Mouse (Mus musculus) G1E (cell line): ENCODE data around the gene Rplp2. TPM values are rescaled to one million over a fixed set of nuclear protein-coding genes. Genes with fewer than 3 reads are reported as not detected.
A peak's percentile ranks its signal among the peaks of the same experiment; 100 is the strongest.
"Not testable (repeated sequence)": the region's sequence is repeated elsewhere in the genome, so short reads cannot be mapped to it uniquely, and the experiment has no call there.

Experiments
- ATAC-seq: 2 replicates; pipeline ENCODE4 v1.8.0; 2016; ENCODE audit warnings: mild to moderate bottlenecking; ENCODE audit not compliant: insufficient number of reproducible peaks, poor library complexity, low FRiP score, severe bottlenecking; ENCODE audit errors: extremely low read depth
- DNase-seq: peaks from one replicate; pipeline ENCODE4 v3.0.0; 2012; ENCODE audit warnings: low spot score
- H3K27me3 ChIP-seq: 2 replicates; pipeline ENCODE4 v1.6.1; 2012; ENCODE audit warnings: mild to moderate bottlenecking, low read length, inconsistent platforms; ENCODE audit not compliant: insufficient read depth
- H3K36me3 ChIP-seq: replicated peaks from 2 replicates; pipeline ENCODE3; 2012; ENCODE audit warnings: mild to moderate bottlenecking, inconsistent platforms
- H3K4me1 ChIP-seq: 2 replicates; pipeline ENCODE4 v1.6.1; 2012; ENCODE audit warnings: low read depth, low read length, inconsistent platforms, mixed read lengths; ENCODE audit not compliant: insufficient read depth
- H3K4me3 ChIP-seq: 2 replicates; pipeline ENCODE4 v1.5.1; 2012; ENCODE audit warnings: low read depth, mild to moderate bottlenecking, inconsistent platforms, low read length, moderate library complexity, mixed read lengths
- H3K9me3 ChIP-seq: replicated peaks from 2 replicates; pipeline ENCODE4 v1.6.1; 2012; ENCODE audit warnings: inconsistent platforms
- CTCF ChIP-seq: IDR thresholded peaks from 2 replicates; pipeline ENCODE4 v1.5.1; 2012; ENCODE audit warnings: low read depth, low read length, inconsistent platforms, mixed read lengths
- GATA1 ChIP-seq: IDR thresholded peaks from 2 replicates; pipeline ENCODE4 v1.6.1; 2012; ENCODE audit warnings: borderline replicate concordance, low read length, inconsistent platforms, mixed read lengths
- GATA2 ChIP-seq: IDR thresholded peaks from 2 replicates; pipeline ENCODE4 v1.6.1; 2012; ENCODE audit warnings: low read depth, low read length, inconsistent platforms, borderline replicate concordance
- POLR2AphosphoS5 ChIP-seq: IDR thresholded peaks from 2 replicates; pipeline ENCODE4 v1.6.1; 2012; ENCODE audit warnings: low read depth, low read length, inconsistent platforms; ENCODE audit not compliant: insufficient replicate concordance
- TAL1 ChIP-seq: conservative IDR thresholded peaks from 2 replicates; pipeline ENCODE4 v1.6.1; 2012; ENCODE audit warnings: low read depth, low read length, inconsistent platforms, mixed read lengths
- polyA plus RNA-seq: library from polyadenylated mRNA; stranded (reverse); fragments of >175 nt; gene quantifications from 2 replicates; pipeline ENCODE4 v1.2.3, GENCODE M21; 2012
- total RNA-seq, 2 experiments: library from RNA; stranded (forward) in 1 of 2; stranded (reverse) in 1 of 2; fragments of 200-1000 nt in 1 of 2; fragments of >200 nt in 1 of 2; fragmentation: Nextera tagmentation in 1 of 2; gene quantifications; 2 replicates each; pipeline ENCODE4 v1.2.3; 2014 to 2017

The Rplp2 gene
- total and polyA plus RNA-seq, 3 experiments: 939 to 6,746 (median 1,867) TPM

DNA sequence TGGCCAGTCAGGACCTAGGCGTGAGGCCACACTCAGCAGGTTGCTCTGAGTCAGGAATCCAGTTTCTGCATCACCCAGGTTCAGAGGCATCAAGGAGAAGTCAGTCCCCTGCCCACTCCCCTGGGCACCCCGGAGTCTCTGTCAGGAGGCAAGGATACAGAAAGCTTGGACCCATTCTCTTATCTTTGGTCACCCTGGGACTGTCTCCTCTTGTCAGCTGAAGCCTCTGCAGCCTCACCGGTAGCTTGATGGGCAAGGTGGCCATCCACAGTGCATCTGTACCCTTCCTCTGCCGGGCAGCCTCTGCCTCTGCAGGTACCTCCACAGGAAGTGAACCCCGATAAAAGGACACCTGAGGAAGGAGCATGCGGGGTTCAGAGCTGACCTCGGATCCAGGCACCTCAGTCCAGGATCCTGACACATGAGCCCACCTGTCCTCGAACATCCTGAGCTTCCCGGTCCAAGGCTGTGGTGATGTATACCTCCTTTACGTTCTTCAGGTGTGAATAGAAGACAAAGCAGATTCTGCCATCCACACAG, 8.0 kb upstream of the Rplp2 start:
- Histone ChIP-seq H3K4me1 (peaks cover 89% of the 10 kb centered on the region), H3K27me3 (no peaks in the 10 kb centered on the region; the same call in 1 of the 2 replicates), H3K4me3 (no peak overlapping the region), H3K36me3 (peaks cover 71% of the 10 kb centered on the region), H3K9me3 (no peaks in the 10 kb centered on the region)
- DNase-seq (no peak), ATAC-seq (no peak)
- TF ChIP-seq GATA2: no peak

DNA sequence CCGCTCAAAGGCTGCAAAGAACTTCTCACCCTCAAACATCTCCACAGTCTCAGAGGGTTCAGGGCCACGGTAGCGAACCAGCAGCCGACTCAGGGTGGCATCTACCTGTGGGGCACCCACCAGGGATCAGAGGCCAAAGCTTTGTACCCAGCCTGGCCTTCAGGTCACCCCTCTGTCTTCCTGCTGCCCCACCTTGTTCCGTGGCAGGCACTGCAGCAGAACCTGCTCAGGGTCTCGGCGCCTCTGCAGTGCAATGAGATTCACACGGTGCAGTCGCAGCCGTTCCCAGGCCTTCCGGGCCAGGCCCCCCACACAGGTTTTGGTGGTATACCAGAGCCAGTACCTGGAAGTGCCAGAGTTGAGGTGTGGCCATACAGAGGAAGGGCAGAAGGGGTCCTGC, 7.4 kb upstream of the Rplp2 start:
- Histone ChIP-seq H3K36me3 (peaks cover 68% of the 10 kb centered on the region), H3K27me3 (no peaks in the 10 kb centered on the region; the same call in 1 of the 2 replicates), H3K4me1 (peaks cover 89% of the 10 kb centered on the region), H3K9me3 (no peaks in the 10 kb centered on the region), H3K4me3 (no peak overlapping the region)
- TF ChIP-seq GATA2 (no peak), TAL1 (no peak), CTCF (no peak), POLR2AphosphoS5 (no peak), GATA1 (no peak)
- DNase-seq: no peak
- no peak for ATAC-seq

DNA sequence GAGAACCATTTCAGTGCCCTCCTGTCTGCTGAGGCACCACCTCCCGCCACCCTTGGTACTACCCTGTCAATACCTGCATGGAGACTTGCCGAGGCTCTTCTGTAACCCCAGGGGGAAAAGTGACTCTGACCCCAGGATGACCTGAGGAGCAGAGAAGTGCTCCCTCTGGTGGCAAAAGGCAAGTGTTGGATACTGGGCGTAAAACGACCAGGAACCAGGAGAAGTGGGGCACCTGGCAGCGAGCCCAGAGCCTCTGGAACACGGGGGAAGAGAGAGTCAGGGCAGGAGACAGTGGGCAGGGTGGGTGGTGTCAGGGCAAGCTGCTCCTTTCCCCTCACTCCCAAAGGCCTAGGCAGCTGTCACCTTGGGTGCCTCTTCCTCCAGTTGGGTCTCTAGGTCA, 6.6 kb upstream of the Rplp2 start:
- H3K4me3 ChIP-seq: peak overlapping the region; percentile 75; the same call in 1 of the 2 replicates
- H3K9me3 ChIP-seq: no peaks in the 10 kb centered on the region
- H3K27me3 ChIP-seq: no peaks in the 10 kb centered on the region; the same call in 1 of the 2 replicates
- ATAC-seq (no peak), DNase-seq (no peak)
- no peak for TF ChIP-seq GATA1
- TF ChIP-seq CTCF: peak; percentile 55; the same call in 1 of the 2 replicates
- TF ChIP-seq GATA2: no peak
- no peak for TF ChIP-seq TAL1
- no peak for TF ChIP-seq POLR2AphosphoS5
- H3K36me3 ChIP-seq: peaks cover 67% of the 10 kb centered on the region
- H3K4me1 ChIP-seq: peaks cover 82% of the 10 kb centered on the region

DNA sequence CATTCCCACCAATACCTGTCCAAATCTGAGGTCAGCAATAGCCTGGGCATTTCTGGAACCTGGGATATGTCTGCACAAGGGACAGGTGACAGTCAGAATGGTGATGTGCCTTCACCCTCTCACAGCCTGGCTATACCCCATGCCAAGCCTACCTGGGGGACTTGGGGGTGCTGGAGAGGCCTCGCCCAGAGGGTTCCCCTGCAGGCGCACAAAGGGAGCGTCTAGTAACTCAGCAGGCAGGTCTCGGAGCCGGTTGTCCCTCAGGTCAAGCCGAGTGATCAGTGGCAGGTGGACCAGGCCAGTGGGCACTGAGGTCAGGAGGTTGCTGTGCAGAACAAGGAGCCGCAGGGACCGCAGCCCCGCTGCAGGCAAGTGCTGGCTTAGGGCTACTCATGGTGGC, 5.7 kb upstream of the Rplp2 start:
- peak overlapping the region; percentile 75; the same call in 1 of the 2 replicates for H3K4me3 ChIP-seq
- H3K9me3 ChIP-seq: no peaks in the 10 kb centered on the region
- H3K4me1 ChIP-seq: peaks cover 78% of the 10 kb centered on the region
- ATAC-seq (no peak), DNase-seq (no peak)
- TF ChIP-seq POLR2AphosphoS5: no peak
- TF ChIP-seq GATA1: no peak
- TF ChIP-seq GATA2: no peak
- TF ChIP-seq CTCF: no peak
- TF ChIP-seq TAL1: no peak
- H3K27me3 ChIP-seq: no peaks in the 10 kb centered on the region; the same call in 1 of the 2 replicates
- peaks cover 58% of the 10 kb centered on the region for H3K36me3 ChIP-seq

DNA sequence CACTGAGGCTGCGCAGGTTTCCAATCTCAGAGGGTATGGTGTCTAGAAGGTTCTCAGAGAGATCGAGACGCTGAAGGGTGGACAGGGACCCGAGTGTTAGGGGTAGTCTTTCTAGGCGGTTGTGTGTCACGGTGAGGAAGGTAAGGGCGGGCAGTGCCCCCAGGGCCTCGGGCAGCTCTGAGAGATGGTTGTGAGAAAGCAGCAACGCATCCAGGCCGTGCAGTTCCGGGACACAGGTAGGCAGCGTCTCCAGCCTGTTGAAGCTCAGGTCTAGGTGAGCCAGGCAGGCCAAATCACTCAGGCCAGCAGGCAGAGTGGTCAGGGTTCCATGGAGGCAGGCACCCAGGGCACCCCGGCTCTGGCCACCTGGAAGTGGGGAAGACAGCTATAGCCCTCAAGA, 5.0 kb upstream of the Rplp2 start:
- Histone ChIP-seq H3K27me3 (no peaks in the 10 kb centered on the region; the same call in 1 of the 2 replicates), H3K4me1 (peaks cover 75% of the 10 kb centered on the region), H3K36me3 (peaks cover 57% of the 10 kb centered on the region), H3K4me3 (peak overlapping the region; percentile 75), H3K9me3 (no peaks in the 10 kb centered on the region)
- DNase-seq: no peak
- TF ChIP-seq TAL1: no peak
- TF ChIP-seq POLR2AphosphoS5: no peak
- TF ChIP-seq CTCF: no peak
- no peak for TF ChIP-seq GATA2
- TF ChIP-seq GATA1: no peak
- no peak for ATAC-seq

DNA sequence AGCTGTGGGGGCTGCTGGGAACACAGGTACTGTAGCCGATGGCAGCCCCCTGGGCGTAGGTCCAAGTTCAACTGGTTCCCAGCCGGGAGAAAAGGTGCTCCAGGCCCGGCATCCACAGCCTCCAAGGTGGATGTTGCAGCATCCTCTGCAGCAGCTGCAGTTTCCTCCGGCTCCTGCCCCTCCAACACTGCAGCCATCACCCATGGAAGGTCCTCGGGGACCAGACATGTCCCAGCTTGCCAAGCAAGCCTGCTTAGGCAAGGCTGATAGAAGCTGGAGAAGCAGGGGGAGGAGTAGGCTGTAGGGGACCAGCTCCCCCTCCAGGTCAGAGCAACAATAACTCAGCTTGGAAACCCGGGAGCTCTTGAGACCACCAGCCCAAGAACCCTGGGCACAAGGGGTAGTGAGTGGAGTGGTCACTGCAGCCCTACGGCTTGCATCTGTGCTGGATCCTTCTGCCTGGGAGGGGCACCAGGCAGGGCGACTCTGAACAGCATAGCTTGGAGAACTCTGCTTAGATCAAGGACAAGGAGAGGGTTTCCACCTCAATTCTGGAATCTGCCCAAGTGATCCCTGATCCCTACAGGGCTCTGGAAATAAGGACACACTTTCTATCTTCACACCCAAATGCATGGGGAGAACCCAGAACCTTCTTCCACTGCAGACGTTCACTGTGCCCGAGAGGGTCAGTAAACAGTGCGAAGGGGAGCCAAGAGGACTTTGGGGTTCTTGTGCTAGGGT, 3.9 kb upstream of the Rplp2 start:
- H3K27me3 ChIP-seq: no peaks in the 10 kb centered on the region; the same call in 1 of the 2 replicates
- ATAC-seq: peak; percentile 22; the same call in 1 of the 2 replicates
- peak; percentile 82 for DNase-seq
- peaks cover 55% of the 10 kb centered on the region for H3K36me3 ChIP-seq
- TF ChIP-seq GATA1: no peak
- peak; percentile 21; the same call in 1 of the 2 replicates for TF ChIP-seq CTCF
- no peaks in the 10 kb centered on the region for H3K9me3 ChIP-seq
- H3K4me1 ChIP-seq: peaks cover 69% of the 10 kb centered on the region
- H3K4me3 ChIP-seq: peak overlapping the region; percentile 75

DNA sequence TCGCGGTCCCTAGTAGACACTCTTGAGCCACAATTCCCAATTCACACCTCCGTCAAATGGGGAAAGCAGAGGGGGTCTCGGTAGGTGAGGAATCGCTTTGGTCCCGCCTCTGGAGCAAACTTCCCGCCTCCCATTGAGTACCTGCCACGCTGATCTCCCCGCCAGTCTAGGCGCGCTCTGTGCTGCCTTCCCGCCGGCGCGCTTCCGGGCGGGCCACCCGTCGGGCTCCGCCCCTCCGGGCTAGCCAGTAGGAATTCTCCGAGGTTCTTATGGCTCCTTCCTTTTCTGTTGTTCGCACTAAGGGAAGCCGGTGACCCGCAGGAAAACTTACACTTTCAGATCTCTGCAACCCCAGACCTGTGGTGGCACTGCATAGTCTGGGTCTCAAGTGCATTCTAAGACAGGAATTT, 3.3 kb upstream of the Rplp2 start, which contains the start of gene Pidd1:
Gene Pidd1 (minus strand): TSS at position 198 of the 410 bp plus-strand sequence.
- peaks cover 55% of the 10 kb centered on the region for H3K36me3 ChIP-seq
- no peaks in the 10 kb centered on the region; the same call in 1 of the 2 replicates for H3K27me3 ChIP-seq
- TF ChIP-seq TAL1: no peak
- ATAC-seq (peak; percentile 15; the same call in 1 of the 2 replicates), DNase-seq (peak; percentile 88)
- peak within 1 kb of the TSS; percentile 75 for H3K4me3 ChIP-seq
- peaks cover 69% of the 10 kb centered on the region for H3K4me1 ChIP-seq
- no peaks in the 10 kb centered on the region for H3K9me3 ChIP-seq

DNA sequence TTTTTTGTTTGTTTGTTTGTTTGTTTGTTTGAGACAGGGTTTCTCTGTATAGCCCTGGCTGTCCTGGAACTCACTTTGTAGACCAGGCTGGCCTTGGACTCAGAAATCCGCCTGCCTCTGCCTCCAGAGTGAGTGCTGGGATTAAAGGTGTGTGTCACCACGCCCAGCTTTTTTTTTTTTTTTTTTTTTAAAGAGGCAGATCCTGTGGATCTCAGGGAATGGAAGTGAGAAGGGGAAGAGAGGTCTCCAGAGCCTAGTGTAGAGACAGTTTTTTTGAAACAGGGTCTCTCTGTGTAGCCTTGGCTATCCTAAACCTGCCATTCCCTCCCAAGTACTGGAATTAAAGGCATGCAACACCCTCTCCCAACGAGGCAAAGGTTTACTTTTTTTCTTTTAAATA, 796 bp upstream of the Rplp2 start:
- not testable (repeated sequence) for ATAC-seq, DNase-seq, H3K4me3 ChIP-seq, H3K9me3 ChIP-seq, H3K27me3 ChIP-seq
- Histone ChIP-seq H3K4me1 (peaks cover 68% of the 10 kb centered on the region), H3K36me3 (peaks cover 52% of the 10 kb centered on the region)
